Mouse (Mus musculus) mouse embryonic stem cell (cell line): Measurements from ENCODE around the gene Cep57l1.

ENCODE experiments used
- in situ Hi-C, 2 experiments: fragments of 300-500 bp; cut with MboI; formaldehyde crosslinking; loops; 1 replicate in 1 of 2; 3 replicates in 1 of 2; pipeline ENCODE4 v1.14.3; 2019 to 2020; ENCODE audit warnings: low sequenced_read_pairs in 2 of 2, low pct_unique_long_range_greater_than_20kb in 1 of 2, mixed read lengths in 1 of 2; ENCODE audit not compliant: unreplicated experiment in 1 of 2

Gene Cep57l1

DNA sequence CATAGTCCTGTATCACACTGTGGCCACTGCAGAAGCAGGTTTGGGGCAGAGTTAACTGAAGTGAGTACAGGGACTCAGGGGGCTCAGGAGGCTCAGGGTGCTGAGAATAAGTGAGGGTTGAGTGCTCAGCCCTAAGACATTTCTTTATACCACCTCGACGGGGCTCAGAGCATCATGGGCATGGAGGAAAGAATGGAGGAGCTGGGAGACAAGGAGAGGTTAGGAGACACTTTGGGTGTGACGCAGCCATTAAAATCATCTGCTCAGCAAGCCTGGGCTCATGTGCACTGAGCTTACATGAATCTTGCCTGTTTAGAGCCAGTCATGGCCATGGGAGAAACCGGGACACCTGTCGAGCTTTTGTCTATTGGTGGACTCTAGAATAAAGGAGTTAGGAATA, 10.7 kb upstream of the Cep57l1 start:
- in situ Hi-C loops, result loop anchor here in 1 of 2 experiments (25.0 kb wide), 1 partner anchor 467 kb away; the partner anchor contains the start of gene Foxo3

- in situ Hi-C loops, result loop anchor here in 1 of 2 experiments (25.0 kb wide), 1 partner anchor 468 kb away; the partner anchor contains the start of gene Foxo3
Observed at GRCm38 (mm10) chr10:41819307-41819706, 9.6 kb upstream of the Cep57l1 start.

GRCm38 (mm10) chr10:41818733-41819070, 9.0 kb upstream of the Cep57l1 start:
- in situ Hi-C loops, result loop anchor here in 1 of 2 experiments (25.0 kb wide), 1 partner anchor 469 kb away; the partner anchor contains the start of gene Foxo3

DNA sequence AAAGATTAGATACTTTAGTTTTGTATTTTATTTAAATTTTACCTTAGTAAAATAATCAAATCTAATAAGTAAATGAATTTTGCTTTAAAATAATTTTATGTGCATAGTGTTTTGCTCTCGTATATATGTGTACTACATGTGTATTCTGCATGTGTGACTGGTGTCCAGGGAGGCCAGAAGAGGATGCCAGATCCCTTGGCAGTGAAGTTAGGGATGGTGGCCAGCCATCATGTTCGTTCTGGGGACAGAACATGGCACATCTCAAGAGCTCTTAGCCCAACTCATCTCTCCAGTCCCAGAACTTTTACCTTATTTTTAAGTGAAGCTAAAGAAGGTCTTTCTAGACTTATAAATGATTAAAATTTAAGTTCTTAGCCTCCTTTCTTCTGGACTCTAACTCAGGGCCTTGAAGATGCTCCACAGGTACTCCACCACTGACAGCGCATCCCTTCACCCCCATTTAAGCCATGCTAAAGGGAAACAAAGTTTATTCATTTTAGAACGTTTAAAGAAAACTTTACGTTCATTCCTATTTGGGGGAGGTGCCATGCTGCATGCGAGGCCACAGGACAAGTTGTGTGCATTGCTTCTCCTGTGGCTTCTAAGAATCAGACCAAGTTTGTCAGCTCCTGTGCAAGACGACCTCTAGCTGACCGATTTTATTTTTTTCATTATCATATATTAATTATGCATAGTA, 8.5 kb upstream of the Cep57l1 start:
- in situ Hi-C loops, result loop anchor here in 1 of 2 experiments (25.0 kb wide), 1 partner anchor 469 kb away; the partner anchor contains the start of gene Foxo3

DNA sequence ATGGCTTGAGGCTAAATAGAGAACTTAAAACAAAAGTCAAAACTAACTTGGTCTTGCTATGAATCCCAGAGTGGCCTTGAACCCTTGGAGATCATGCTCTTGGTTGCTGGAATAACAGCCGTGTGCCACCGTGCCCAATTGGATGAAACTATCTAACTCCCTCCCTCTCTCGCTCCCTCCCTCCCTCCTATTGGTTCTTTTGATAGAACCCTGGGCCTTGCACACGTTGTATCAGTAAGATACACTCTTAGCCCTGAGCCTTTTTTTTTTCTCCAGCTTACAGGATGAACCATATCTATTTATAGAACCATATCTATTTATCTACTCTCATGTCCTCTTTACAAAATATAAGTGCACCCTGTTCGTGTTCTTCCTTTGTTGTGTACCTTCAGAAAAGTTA, 6.8 kb upstream of the Cep57l1 start:
- in situ Hi-C loops, result loop anchor here in 1 of 2 experiments (25.0 kb wide), 1 partner anchor 471 kb away; the partner anchor contains the start of gene Foxo3

DNA sequence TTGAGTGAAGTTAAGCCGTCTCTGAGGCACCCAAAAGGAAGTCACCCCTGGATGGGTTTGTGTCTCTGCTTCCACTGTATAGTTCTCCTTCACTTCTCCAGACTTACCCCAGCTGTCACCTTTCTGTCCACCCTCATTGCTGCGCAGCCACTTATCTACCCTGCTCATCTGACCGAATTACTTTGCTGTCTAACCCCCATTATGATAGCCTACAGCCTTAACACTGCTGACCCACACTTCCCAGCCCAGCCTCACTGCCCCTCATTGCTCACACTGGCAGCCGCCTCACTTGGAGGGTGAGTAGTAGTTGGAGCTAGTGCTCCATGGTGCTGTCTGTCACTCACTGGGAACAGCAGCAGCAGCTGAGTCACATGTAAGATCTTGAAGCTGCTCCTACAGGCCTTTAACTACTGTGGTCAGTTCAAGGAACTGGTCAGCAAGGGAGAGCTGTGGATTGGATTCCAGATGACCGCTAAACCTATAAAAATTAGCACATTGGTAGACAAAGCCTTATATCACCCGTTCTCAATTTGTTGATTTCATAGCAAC, 4.7 kb upstream of the Cep57l1 start:
- in situ Hi-C loops, result loop anchor here in 1 of 2 experiments (25.0 kb wide), 1 partner anchor 473 kb away; the partner anchor contains the start of gene Foxo3

DNA sequence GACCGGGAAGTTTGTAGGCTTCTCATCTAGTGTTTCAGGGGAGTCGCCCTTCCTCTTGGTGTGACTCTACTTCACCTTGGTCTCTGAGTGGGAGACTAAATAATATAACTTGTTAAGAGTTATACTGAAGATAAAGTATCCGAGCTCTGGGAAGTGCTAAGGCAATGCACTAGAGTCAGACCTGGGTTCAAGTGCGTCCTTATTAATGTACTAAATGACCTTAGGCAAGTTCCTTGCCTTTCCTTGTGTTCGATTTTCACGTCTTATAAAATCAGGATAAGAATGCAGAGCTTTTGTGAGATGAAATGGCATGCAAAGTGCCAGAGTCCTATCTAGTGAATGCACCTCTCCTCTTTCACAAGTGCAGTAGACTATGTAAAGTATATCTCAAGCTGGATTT, 2.9 kb upstream of the Cep57l1 start:
- in situ Hi-C loops, result loop anchor here in 1 of 2 experiments (25.0 kb wide), 1 partner anchor 475 kb away; the partner anchor contains the start of gene Foxo3

DNA sequence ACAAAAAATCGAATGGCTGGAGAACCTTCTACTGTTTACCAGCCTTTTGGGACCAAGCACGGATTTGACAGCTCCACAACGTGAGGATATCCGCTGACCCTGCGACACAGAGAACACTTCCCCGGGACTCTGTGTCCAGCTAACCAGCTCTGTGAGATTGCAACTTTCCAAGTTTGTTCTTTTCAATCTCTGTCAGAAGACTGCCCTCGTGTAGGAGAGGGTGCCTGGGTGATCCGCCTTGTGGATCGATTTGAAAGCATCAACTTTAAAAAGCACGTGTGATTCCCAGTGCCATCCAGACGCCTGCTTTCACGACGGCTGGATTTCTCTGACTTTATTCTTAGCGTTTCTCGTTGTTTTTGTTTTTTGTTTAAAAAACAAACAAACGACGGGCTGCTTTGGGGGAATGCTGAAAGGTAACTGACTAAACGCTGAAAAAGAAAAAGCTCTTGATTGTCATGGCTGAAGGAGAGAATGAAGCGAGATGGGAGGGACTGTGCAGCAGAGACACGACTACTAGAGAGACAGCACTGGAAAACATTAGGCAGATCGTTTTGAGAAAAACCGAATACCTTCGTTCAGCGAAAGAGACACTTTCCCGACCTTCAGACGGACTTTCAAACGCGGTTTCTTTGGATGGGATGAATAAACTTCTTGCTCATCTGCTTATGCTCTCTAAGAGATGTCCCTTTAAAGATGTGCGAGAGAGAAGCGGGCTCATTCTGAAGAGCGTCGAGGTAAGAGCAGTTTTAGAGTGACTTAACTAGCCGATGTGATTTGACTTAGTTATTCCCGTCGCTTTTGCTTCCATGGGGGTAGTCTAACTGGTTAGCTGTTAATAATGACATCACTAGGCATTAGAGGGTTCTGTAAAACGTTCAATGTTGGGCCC, 1.1 kb upstream of the Cep57l1 start:
- in situ Hi-C loops, result loop anchor here in 1 of 2 experiments (25.0 kb wide), 1 partner anchor 476 kb away; the partner anchor contains the start of gene Foxo3

- in situ Hi-C loops, result loop anchor here in 1 of 2 experiments (5.0 to 25.0 kb wide), 2 partner anchors 42 to 478 kb away; partner anchors contain the start of gene Foxo3
Observed at GRCm38 (mm10) chr10:41809080-41809770, 446 bp downstream of the Cep57l1 start.

- in situ Hi-C loops, result loop anchor here in 1 of 2 experiments (5.0 to 25.0 kb wide), 2 partner anchors 39 to 481 kb away; partner anchors contain the start of gene Foxo3
Observed at GRCm38 (mm10) chr10:41805729-41806355, 3.8 kb downstream of the Cep57l1 start.

DNA sequence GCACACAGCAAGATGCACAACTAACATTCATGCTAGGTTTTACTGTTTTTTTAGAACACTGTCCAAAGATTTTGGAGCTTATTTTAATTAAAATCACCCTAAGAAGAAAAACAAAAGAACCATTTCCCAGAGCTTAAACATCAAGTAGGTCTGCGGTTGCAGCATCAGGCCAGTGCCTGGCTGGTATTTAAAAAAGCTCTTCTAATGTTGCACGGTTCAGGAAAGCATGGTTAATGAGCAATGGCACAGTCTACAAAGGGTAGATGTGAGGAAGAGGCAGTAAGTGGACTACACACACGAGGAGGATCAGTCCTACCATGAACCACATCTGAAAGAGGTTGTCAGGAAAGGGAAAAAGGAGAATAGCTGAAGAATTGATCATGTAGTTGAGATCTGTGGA, 5.0 kb downstream of the Cep57l1 start:
- in situ Hi-C loops, result loop anchor here in 1 of 2 experiments (5.0 to 25.0 kb wide), 2 partner anchors 37 to 483 kb away; partner anchors contain the start of gene Foxo3

- in situ Hi-C loops, result loop anchor here in 1 of 2 experiments (25.0 kb wide), 1 partner anchor 484 kb away; the partner anchor contains the start of gene Foxo3
Observed at GRCm38 (mm10) chr10:41803467-41803866, 6.2 kb downstream of the Cep57l1 start.

- in situ Hi-C loops, result no loop called here
Observed at GRCm38 (mm10) chr10:41797253-41797652, 12.4 kb downstream of the Cep57l1 start.

GRCm38 (mm10) chr10:41792375-41792774, 17.3 kb downstream of the Cep57l1 start:
- in situ Hi-C loops, result no loop called here

GRCm38 (mm10) chr10:41767254-41767653, 42.4 kb downstream of the Cep57l1 start:
- in situ Hi-C loops, result loop anchor here in 1 of 2 experiments (5.0 kb wide), 1 partner anchor 40 kb away; the partner anchor contains the start of genes Cep57l1 and Sesn1

- in situ Hi-C loops, result loop anchor here in 1 of 2 experiments (5.0 kb wide), 1 partner anchor 41 kb away; the partner anchor contains the start of genes Cep57l1 and Sesn1
Observed at GRCm38 (mm10) chr10:41766280-41766679, 43.4 kb downstream of the Cep57l1 start.

- in situ Hi-C loops, result loop anchor here in 1 of 2 experiments (5.0 kb wide), 1 partner anchor 42 kb away; the partner anchor contains the start of genes Cep57l1 and Sesn1
Observed at GRCm38 (mm10) chr10:41765586-41765985, 44.1 kb downstream of the Cep57l1 start.
